Mouse (Mus musculus): ENCODE results near the gene Elobl.

- no peak for TF ChIP-seq CTCF (IDR thresholded peaks at IDR 0.05; ENCODE audit: insufficient read depth, low read depth, low read length)
- no peak for TF ChIP-seq POLR2A (IDR thresholded peaks at IDR 0.05; ENCODE audit: insufficient read depth, low read depth, low read length)
Observed at GRCm38 (mm10) chr11:88954803-88955202, 11.9 kb downstream of the Elobl start.
